Mouse (Mus musculus) megakaryocyte-erythroid progenitor cell, adult 5 weeks (primary cell): ENCODE measurements around the gene Kcne2. TPM values are rescaled to one million over a fixed set of nuclear protein-coding genes. Genes with fewer than 3 reads are reported as not detected.

Source experiments
- polyA plus RNA-seq: library from polyadenylated mRNA; stranded (reverse); fragments of >175 nt; gene quantifications from 2 replicates; pipeline ENCODE4 v1.2.3, GENCODE M21; 2012

Kcne2 gene
- not detected in 2 replicates for polyA plus RNA-seq

GRCm38 (mm10) chr16:92292101-92292500 lies at the start of gene Kcne2:
TSS of gene Kcne2 (plus strand) at chr16:92292389.

GRCm38 (mm10) chr16:92300649-92301411 lies 8.6 kb downstream of the Kcne2 start, which contains the start of gene Smim11:
TSS of gene Smim11 (plus strand) at chr16:92301286.

GRCm38 (mm10) chr16:92321341-92321740 lies 29.2 kb downstream of the Kcne2 start, which contains the start of gene Fam243:
TSS of gene Fam243 (minus strand) at chr16:92321441.

Other genes with a start within 250 kb of the Kcne2 start
- gene Mrps6, start 234.1 kb upstream of the Kcne2 start, polyA plus RNA-seq: 17.5 and 19.2 TPM in 2 replicates
- 1.0 and 2.0 TPM in 2 replicates for gene Gm49711, start 234.1 kb upstream of the Kcne2 start, polyA plus RNA-seq
- gene Slc5a3, start 234.1 kb upstream of the Kcne2 start, polyA plus RNA-seq: 0.08 and 0.09 TPM in 2 replicates
- 13.8 and 15.9 TPM in 2 replicates for gene Smim11, start 8.9 kb downstream of the Kcne2 start, polyA plus RNA-seq
- gene Fam243, start 29.1 kb downstream of the Kcne2 start, polyA plus RNA-seq: not detected in 2 replicates
- gene Kcne1, start 67.1 kb downstream of the Kcne2 start, polyA plus RNA-seq: not detected in 2 replicates
- 7.6 and 8.7 TPM in 2 replicates for gene Rcan1, start 178.5 kb downstream of the Kcne2 start, polyA plus RNA-seq
- gene Clic6, start 193.3 kb downstream of the Kcne2 start, polyA plus RNA-seq: 0.02 and 0.05 TPM in 2 replicates